Mouse (Mus musculus) neural tube, postnatal 0 days (tissue): ENCODE results near the gene Sox8. TPM values are rescaled to one million over a fixed set of nuclear protein-coding genes. Genes with fewer than 3 reads are reported as not detected.

Experiments used
- polyA plus RNA-seq: library from polyadenylated mRNA; unstranded; fragments of >200 nt; fragmentation: Nextera tagmentation; extraction: Ambion mirVana; gene quantifications from 2 replicates; pipeline ENCODE4 v1.2.1, GENCODE M21; 2015

The Sox8 gene
- polyA plus RNA-seq = 41.4 and 42.9 TPM in 2 replicates

GRCm38 (mm10) chr17:25570648-25571452 lies at the start of gene Sox8:
Sox8 (minus strand) TSS chr17:25570686.

GRCm38 (mm10) chr17:25578920-25579319 lies 8.4 kb upstream of the Sox8 start, which contains the start of gene Lmf1:
Lmf1 (plus strand) TSS chr17:25579085.

Other genes with a start within 250 kb of the Sox8 start
- not detected in 2 replicates for gene Tpsab1, start 225.1 kb downstream of the Sox8 start, polyA plus RNA-seq
- gene Tpsb2, start 204.4 kb downstream of the Sox8 start, polyA plus RNA-seq = 0.56 and 0.80 TPM in 2 replicates
- 0.51 and 1.2 TPM in 2 replicates for gene Tpsg1, start 201.4 kb downstream of the Sox8 start, polyA plus RNA-seq
- gene Cacna1h, start 136.9 kb downstream of the Sox8 start, polyA plus RNA-seq = 8.1 and 8.2 TPM in 2 replicates
- gene Tekt4, start 116.1 kb downstream of the Sox8 start, polyA plus RNA-seq = 2.8 and 3.5 TPM in 2 replicates
- 1.1 TPM in 2 replicates for gene Sstr5, start 73.4 kb downstream of the Sox8 start, polyA plus RNA-seq
- 26.5 and 30.9 TPM in 2 replicates for gene Lmf1, start 8.4 kb upstream of the Sox8 start, polyA plus RNA-seq
- 25.0 and 25.7 TPM in 2 replicates for gene Gng13, start 146.5 kb upstream of the Sox8 start, polyA plus RNA-seq
- 3.3 and 3.6 TPM in 2 replicates for gene Chtf18, start 156.7 kb upstream of the Sox8 start, polyA plus RNA-seq
- 28.2 and 33.0 TPM in 2 replicates for gene Rpusd1, start 157.0 kb upstream of the Sox8 start, polyA plus RNA-seq
- gene Mslnl, start 165.4 kb upstream of the Sox8 start, polyA plus RNA-seq = not detected in 2 replicates
- 4.9 and 9.2 TPM in 2 replicates for gene Msln, start 183.7 kb upstream of the Sox8 start, polyA plus RNA-seq
- gene Narfl, start 203.1 kb upstream of the Sox8 start, polyA plus RNA-seq = 22.1 and 26.8 TPM in 2 replicates
- gene Haghl, start 215.0 kb upstream of the Sox8 start, polyA plus RNA-seq = 239 and 280 TPM in 2 replicates
- 0.57 and 0.65 TPM in 2 replicates for gene Ccdc78, start 215.9 kb upstream of the Sox8 start, polyA plus RNA-seq
- gene Fam173a, start 222.2 kb upstream of the Sox8 start, polyA plus RNA-seq = 114 and 116 TPM in 2 replicates
- gene AC134908.4, start 225.0 kb upstream of the Sox8 start, polyA plus RNA-seq = 3.6 and 5.2 TPM in 2 replicates
- gene Metrn, start 226.4 kb upstream of the Sox8 start, polyA plus RNA-seq = 120 and 140 TPM in 2 replicates
- gene Fbxl16, start 238.4 kb upstream of the Sox8 start, polyA plus RNA-seq = 55.3 and 58.9 TPM in 2 replicates